Mouse (Mus musculus): ENCODE results near the gene Gm13691. TPM values are rescaled to one million over a fixed set of nuclear protein-coding genes. Genes with fewer than 3 reads are reported as not detected.
"Not testable (repeated sequence)": the region's sequence is repeated elsewhere in the genome, so short reads cannot be mapped to it uniquely, and the experiment has no call there.

Gm13691 gene
- not detected in 2 replicates for polyA plus RNA-seq (2012; rRNA removed)

GRCm38 (mm10) chr2:83990253-83990652 is at the start of gene Gm13691:
Gm13691 (plus strand) TSS chr2:83990553.
- WGBS, result no CpG with 5 or more reads among the region's 6 CpGs
- not testable (repeated sequence) for DNase-seq (ENCODE audit: low read depth, low spot score)

- no peak for DNase-seq (ENCODE audit: low read depth, low spot score)
- 3% methylated on average over 20 of the region's 20 CpGs for WGBS
Observed at GRCm38 (mm10) chr2:83940931-83941361, 49.4 kb upstream of the Gm13691 start, which contains the start of gene Zswim2. Zswim2 (minus strand) TSS chr2:83941228.

GRCm38 (mm10) chr2:83941378-83941777 is 49.0 kb upstream of the Gm13691 start:
- 31% methylated on average over 3 of the region's 3 CpGs for WGBS

GRCm38 (mm10) chr2:83941792-83942191 is 48.6 kb upstream of the Gm13691 start:
- 76% methylated on average over 4 of the region's 4 CpGs for WGBS
- DNase-seq (ENCODE audit: low read depth, low spot score), result no peak

More at GRCm38 (mm10) chr2:83941378-83941777, 49.0 kb upstream of the Gm13691 start:
- no peak for DNase-seq (ENCODE audit: low read depth, low spot score)

- not testable (repeated sequence) for DNase-seq (ENCODE audit: low read depth, low spot score)
- no CpG with 5 or more reads among the region's 6 CpGs for WGBS
Observed at GRCm38 (mm10) chr2:83955393-83955792, 35.0 kb upstream of the Gm13691 start, which contains the start of gene Gm13698. Gm13698 (plus strand) TSS chr2:83955693.

- WGBS, result no CpG with 5 or more reads among the region's 6 CpGs
- DNase-seq (ENCODE audit: low read depth, low spot score), result not testable (repeated sequence)
Observed at GRCm38 (mm10) chr2:83961203-83961602, 29.1 kb upstream of the Gm13691 start, which contains the start of gene Gm13693. Gm13693 (plus strand) TSS chr2:83961503.

- not testable (repeated sequence) for DNase-seq (ENCODE audit: low read depth, low spot score)
- WGBS, result no CpG with 5 or more reads among the region's 6 CpGs
Observed at GRCm38 (mm10) chr2:83967013-83967412, 23.3 kb upstream of the Gm13691 start, which contains the start of gene Gm13695. Gm13695 (plus strand) TSS chr2:83967313.

- WGBS, result no CpG with 5 or more reads among the region's 6 CpGs
- DNase-seq (ENCODE audit: low read depth, low spot score), result not testable (repeated sequence)
Observed at GRCm38 (mm10) chr2:83972823-83973222, 17.5 kb upstream of the Gm13691 start, which contains the start of gene Gm13696. Gm13696 (plus strand) TSS chr2:83973123.

- no CpG with 5 or more reads among the region's 6 CpGs for WGBS
- DNase-seq (ENCODE audit: low read depth, low spot score), result not testable (repeated sequence)
Observed at GRCm38 (mm10) chr2:83978633-83979032, 11.7 kb upstream of the Gm13691 start, which contains the start of gene Gm13694. Gm13694 (plus strand) TSS chr2:83978933.

GRCm38 (mm10) chr2:83984443-83984842 is 5.9 kb upstream of the Gm13691 start, which contains the start of gene Gm13697:
Gm13697 (plus strand) TSS chr2:83984743.
- not testable (repeated sequence) for DNase-seq (ENCODE audit: low read depth, low spot score)
- WGBS, result no CpG with 5 or more reads among the region's 6 CpGs

GRCm38 (mm10) chr2:83993639-83994255 is 3.4 kb downstream of the Gm13691 start:
- DNase-seq (ENCODE audit: low read depth, low spot score), result not testable (repeated sequence)
- 38% methylated on average over 8 of the region's 9 CpGs for WGBS

- not testable (repeated sequence) for DNase-seq (ENCODE audit: low read depth, low spot score)
- 64% methylated on average over 2 of the region's 3 CpGs for WGBS
Observed at GRCm38 (mm10) chr2:83994526-83994925, 4.2 kb downstream of the Gm13691 start.

GRCm38 (mm10) chr2:84008913-84009312 is 18.6 kb downstream of the Gm13691 start:
- no peak for DNase-seq (ENCODE audit: low read depth, low spot score)
- 48% methylated on average over 1 of the region's 1 CpGs for WGBS

- DNase-seq (ENCODE audit: low read depth, low spot score), result no peak
- 63% methylated on average over 3 of the region's 3 CpGs for WGBS
Observed at GRCm38 (mm10) chr2:84009818-84010217, 19.5 kb downstream of the Gm13691 start.

GRCm38 (mm10) chr2:84014572-84014971 is 24.2 kb downstream of the Gm13691 start:
- no peak for DNase-seq (ENCODE audit: low read depth, low spot score)
- WGBS, result 55% methylated on average over 6 of the region's 6 CpGs

GRCm38 (mm10) chr2:84016291-84016690 is 25.9 kb downstream of the Gm13691 start:
- not testable (repeated sequence) for DNase-seq (ENCODE audit: low read depth, low spot score)
- WGBS, result 76% methylated on average over 5 of the region's 5 CpGs

GRCm38 (mm10) chr2:84018330-84018729 is 28.0 kb downstream of the Gm13691 start:
- 55% methylated on average over 3 of the region's 3 CpGs for WGBS
- no peak for DNase-seq (ENCODE audit: low read depth, low spot score)

GRCm38 (mm10) chr2:84019519-84020305 is 29.4 kb downstream of the Gm13691 start:
- WGBS, result 60% methylated on average over 8 of the region's 8 CpGs

GRCm38 (mm10) chr2:84021930-84022329 is 31.6 kb downstream of the Gm13691 start:
- no peak for DNase-seq (ENCODE audit: low read depth, low spot score)
- 76% methylated on average over 2 of the region's 2 CpGs for WGBS

More at GRCm38 (mm10) chr2:84019519-84020305, 29.4 kb downstream of the Gm13691 start:
- no peak for DNase-seq (ENCODE audit: low read depth, low spot score)

- no peak for DNase-seq (ENCODE audit: low read depth, low spot score)
- 68% methylated on average over 2 of the region's 2 CpGs for WGBS
Observed at GRCm38 (mm10) chr2:84022905-84023304, 32.6 kb downstream of the Gm13691 start.

Data from large intestine, adult 2 months (tissue).